Mouse (Mus musculus) neural tube, embryonic 12.5 days (tissue): Measurements from ENCODE around the gene Msi2. TPM values are rescaled to one million over a fixed set of nuclear protein-coding genes. Genes with fewer than 3 reads are reported as not detected.

Experiments used
- ATAC-seq: fragments of 200-750 bp; cut with Nextera tagmentation; 2 replicates; pipeline ENCODE4 v1.8.0; 2017; ENCODE audit warnings: low read depth, mild to moderate bottlenecking, moderate TSS enrichment, moderate library complexity; ENCODE audit not compliant: low FRiP score
- H3K27ac ChIP-seq: fragments of 300-500 bp; sonication (generic); 2 replicates; pipeline ENCODE4 v1.5.1; 2016
- H3K27me3 ChIP-seq: fragments of 300-500 bp; sonication (generic); replicated peaks from 2 replicates; pipeline ENCODE4 v1.6.1; 2016; ENCODE audit warnings: mild to moderate bottlenecking
- H3K36me3 ChIP-seq: fragments of 300-500 bp; sonication (generic); 2 replicates; pipeline ENCODE4 v1.6.1; 2016; ENCODE audit warnings: mild to moderate bottlenecking
- H3K4me1 ChIP-seq: fragments of 300-500 bp; sonication (generic); 2 replicates; pipeline ENCODE4 v1.6.1; 2016
- H3K4me2 ChIP-seq: fragments of 300-500 bp; sonication (generic); replicated peaks from 2 replicates; pipeline ENCODE4 v1.6.1; 2016; ENCODE audit warnings: mild to moderate bottlenecking
- H3K4me3 ChIP-seq: fragments of 300-500 bp; sonication (generic); 2 replicates; pipeline ENCODE4 v1.5.1; 2016
- H3K9ac ChIP-seq: fragments of 300-500 bp; sonication (generic); 2 replicates; pipeline ENCODE4 v1.6.1; 2016; ENCODE audit warnings: mild to moderate bottlenecking
- H3K9me3 ChIP-seq: fragments of 300-500 bp; sonication (generic); 2 replicates; pipeline ENCODE4 v1.6.1; 2016; ENCODE audit warnings: mild to moderate bottlenecking
- WGBS: fragments of 180-500 bp; shearing (Covaris S2); methylation state at CpG from one replicate; pipeline ENCODE4 v1.1.7; 2016; 5-methylcytosine and 5-hydroxymethylcytosine counted together
- polyA plus RNA-seq: library from polyadenylated mRNA; unstranded; fragments of >200 nt; fragmentation: Nextera tagmentation; extraction: Ambion mirVana; gene quantifications from 2 replicates; pipeline ENCODE4 v1.2.1, GENCODE M21; 2016

Gene Msi2
- polyA plus RNA-seq, 1 experiment from 2014 or later: 27.9 TPM

- Histone ChIP-seq H3K36me3 (no peaks in the 10 kb centered on the region), H3K4me3 (no peak overlapping the region), H3K4me1 (peaks cover 71% of the 10 kb centered on the region), H3K27ac (peak overlapping the region; percentile 28; the same call in 1 of the 2 replicates), H3K4me2 (no peak overlapping the region), H3K27me3 (no peaks in the 10 kb centered on the region), H3K9me3 (no peaks in the 10 kb centered on the region), H3K9ac (no peak overlapping the region)
- 83% methylated on average over 6 of the region's 6 CpGs for WGBS
- no peak for ATAC-seq
Measured at GRCm38 (mm10) chr11:88463951-88464350, 254.4 kb downstream of the Msi2 start.

- Histone ChIP-seq H3K9me3 (no peaks in the 10 kb centered on the region), H3K4me1 (peaks cover 75% of the 10 kb centered on the region), H3K4me3 (no peak overlapping the region), H3K36me3 (no peaks in the 10 kb centered on the region), H3K4me2 (no peak overlapping the region), H3K27me3 (no peaks in the 10 kb centered on the region), H3K27ac (no peak overlapping the region), H3K9ac (no peak overlapping the region)
- WGBS: 54% methylated on average over 8 of the region's 8 CpGs
- 0 out of 2 replicates have a peak, but pooled peaks have one; percentile 34 for ATAC-seq
Measured at GRCm38 (mm10) chr11:88462789-88463188, 255.5 kb downstream of the Msi2 start.

GRCm38 (mm10) chr11:88461601-88462000, 256.7 kb downstream of the Msi2 start:
- Histone ChIP-seq H3K4me3 (no peak overlapping the region), H3K4me1 (peaks cover 81% of the 10 kb centered on the region), H3K9ac (no peak overlapping the region), H3K9me3 (no peaks in the 10 kb centered on the region), H3K4me2 (no peak overlapping the region), H3K36me3 (no peaks in the 10 kb centered on the region), H3K27ac (0 out of 2 replicates have a peak overlapping the region, but pooled peaks have one; percentile 32), H3K27me3 (no peaks in the 10 kb centered on the region)
- ATAC-seq: no peak
- 94% methylated on average over 4 of the region's 4 CpGs for WGBS

GRCm38 (mm10) chr11:88459946-88460736, 258.2 kb downstream of the Msi2 start:
- 21% methylated on average over 19 of the region's 19 CpGs for WGBS
- Histone ChIP-seq H3K4me1 (peaks cover 94% of the 10 kb centered on the region), H3K9me3 (no peaks in the 10 kb centered on the region), H3K4me3 (no peak overlapping the region), H3K36me3 (no peaks in the 10 kb centered on the region), H3K27me3 (no peaks in the 10 kb centered on the region), H3K9ac (no peak overlapping the region), H3K4me2 (peak overlapping the region; percentile 38), H3K27ac (peak overlapping the region; percentile 43)
- ATAC-seq: peak; percentile 66

GRCm38 (mm10) chr11:88457241-88457738, 261.0 kb downstream of the Msi2 start:
- Histone ChIP-seq H3K9me3 (no peaks in the 10 kb centered on the region), H3K36me3 (no peaks in the 10 kb centered on the region), H3K27ac (no peak overlapping the region), H3K27me3 (no peaks in the 10 kb centered on the region), H3K4me2 (no peak overlapping the region), H3K4me1 (peaks cover 88% of the 10 kb centered on the region), H3K9ac (no peak overlapping the region), H3K4me3 (no peak overlapping the region)
- 78% methylated on average over 10 of the region's 10 CpGs for WGBS
- no peak for ATAC-seq

GRCm38 (mm10) chr11:88454867-88455806, 263.2 kb downstream of the Msi2 start:
- WGBS: 38% methylated on average over 19 of the region's 19 CpGs
- Histone ChIP-seq H3K36me3 (no peaks in the 10 kb centered on the region), H3K27ac (peak overlapping the region; percentile 42; the same call in 1 of the 2 replicates), H3K9ac (no peak overlapping the region), H3K4me2 (peak overlapping the region; percentile 21), H3K9me3 (no peaks in the 10 kb centered on the region), H3K4me1 (peaks cover 69% of the 10 kb centered on the region), H3K27me3 (no peaks in the 10 kb centered on the region), H3K4me3 (no peak overlapping the region)
- peak; percentile 64 for ATAC-seq

- Histone ChIP-seq H3K9ac (no peak overlapping the region), H3K9me3 (no peaks in the 10 kb centered on the region), H3K27me3 (no peaks in the 10 kb centered on the region), H3K4me2 (no peak overlapping the region), H3K4me1 (peaks cover 54% of the 10 kb centered on the region), H3K36me3 (no peaks in the 10 kb centered on the region; the same call in 1 of the 2 replicates), H3K4me3 (no peak overlapping the region), H3K27ac (no peak overlapping the region)
- no peak for ATAC-seq
- 87% methylated on average over 6 of the region's 6 CpGs for WGBS
Measured at GRCm38 (mm10) chr11:88449180-88449579, 269.1 kb downstream of the Msi2 start.

GRCm38 (mm10) chr11:88448571-88448970, 269.7 kb downstream of the Msi2 start:
- 81% methylated on average over 3 of the region's 3 CpGs for WGBS
- no peaks in the 10 kb centered on the region; the same call in 1 of the 2 replicates for H3K36me3 ChIP-seq
- H3K4me3 ChIP-seq: no peak overlapping the region
- ATAC-seq: no peak
- H3K27ac ChIP-seq: no peak overlapping the region
- no peaks in the 10 kb centered on the region for H3K27me3 ChIP-seq
- H3K9ac ChIP-seq: no peak overlapping the region
- H3K4me2 ChIP-seq: no peak overlapping the region
- no peaks in the 10 kb centered on the region for H3K9me3 ChIP-seq
- peaks cover 55% of the 10 kb centered on the region for H3K4me1 ChIP-seq

- no peak overlapping the region for H3K9ac ChIP-seq
- no peaks in the 10 kb centered on the region for H3K27me3 ChIP-seq
- 45% methylated on average over 11 of the region's 11 CpGs for WGBS
- ATAC-seq: peak; percentile 56; the same call in 1 of the 2 replicates
- H3K4me3 ChIP-seq: no peak overlapping the region
- peaks cover 64% of the 10 kb centered on the region for H3K4me1 ChIP-seq
- no peaks in the 10 kb centered on the region for H3K9me3 ChIP-seq
- peak overlapping the region; percentile 11; the same call in 1 of the 2 replicates for H3K27ac ChIP-seq
- no peaks in the 10 kb centered on the region; the same call in 1 of the 2 replicates for H3K36me3 ChIP-seq
- H3K4me2 ChIP-seq: no peak overlapping the region
Measured at GRCm38 (mm10) chr11:88447350-88447749, 271.0 kb downstream of the Msi2 start.

GRCm38 (mm10) chr11:88443905-88444304, 274.4 kb downstream of the Msi2 start:
- no peaks in the 10 kb centered on the region; the same call in 1 of the 2 replicates for H3K36me3 ChIP-seq
- H3K9me3 ChIP-seq: no peaks in the 10 kb centered on the region
- H3K27me3 ChIP-seq: no peaks in the 10 kb centered on the region
- 81% methylated on average over 14 of the region's 14 CpGs for WGBS
- peaks cover 83% of the 10 kb centered on the region for H3K4me1 ChIP-seq
- peak overlapping the region; percentile 37; the same call in 1 of the 2 replicates for H3K27ac ChIP-seq
- no peak overlapping the region for H3K4me3 ChIP-seq
- H3K4me2 ChIP-seq: no peak overlapping the region
- H3K9ac ChIP-seq: no peak overlapping the region
- ATAC-seq: no peak

GRCm38 (mm10) chr11:88443291-88443690, 275.0 kb downstream of the Msi2 start:
- no peak overlapping the region for H3K4me3 ChIP-seq
- H3K27me3 ChIP-seq: no peaks in the 10 kb centered on the region
- H3K4me1 ChIP-seq: peaks cover 77% of the 10 kb centered on the region
- H3K27ac ChIP-seq: 0 out of 2 replicates have a peak overlapping the region, but pooled peaks have one; percentile 7
- WGBS: 57% methylated on average over 8 of the region's 8 CpGs
- H3K9ac ChIP-seq: no peak overlapping the region
- H3K36me3 ChIP-seq: no peaks in the 10 kb centered on the region
- ATAC-seq: no peak
- no peaks in the 10 kb centered on the region for H3K9me3 ChIP-seq
- no peak overlapping the region for H3K4me2 ChIP-seq
